Mouse (Mus musculus) olfactory bulb, adult 2 months (tissue): Measurements from ENCODE around the gene Chd2. TPM values are rescaled to one million over a fixed set of nuclear protein-coding genes. Genes with fewer than 3 reads are reported as not detected.

Source experiments
- H3K27ac ChIP-seq: fragments of 200-500 bp; 2 replicates; pipeline ENCODE4 v1.5.1; 2012; ENCODE audit warnings: low read depth, low read length; ENCODE audit not compliant: insufficient read depth
- H3K4me1 ChIP-seq: fragments of 200-500 bp; 2 replicates; pipeline ENCODE4 v1.6.1; 2012; ENCODE audit warnings: low read length; ENCODE audit not compliant: control insufficient read depth, insufficient read depth
- H3K4me3 ChIP-seq: fragments of 200-500 bp; 2 replicates; pipeline ENCODE4 v1.5.1; 2012; ENCODE audit warnings: mild to moderate bottlenecking, low read depth, low read length, moderate library complexity; ENCODE audit not compliant: insufficient read depth
- CTCF ChIP-seq: fragments of 200-500 bp; IDR thresholded peaks from 2 replicates; pipeline ENCODE4 v1.5.1; 2012; ENCODE audit warnings: low read depth, mild to moderate bottlenecking, low read length, moderate library complexity; ENCODE audit not compliant: insufficient read depth
- POLR2A ChIP-seq: fragments of 200-500 bp; IDR thresholded peaks from 2 replicates; pipeline ENCODE4 v1.6.1; 2012; ENCODE audit warnings: mild to moderate bottlenecking, low read depth, low read length, moderate library complexity; ENCODE audit not compliant: insufficient read depth
- WGBS: fragments of 180-500 bp; shearing (Covaris S2); methylation state at CpG from one replicate; pipeline ENCODE4 v1.1.7; 2018; 5-methylcytosine and 5-hydroxymethylcytosine counted together
- polyA plus RNA-seq: library from polyadenylated mRNA; stranded (reverse); fragments of >200 nt; gene quantifications from 2 replicates; pipeline ENCODE4 v1.2.4, GENCODE M21; 2012; ENCODE audit warnings: low replicate concordance; ENCODE audit not compliant: missing spikeins, insufficient read depth, insufficient read length

Gene Chd2
- polyA plus RNA-seq, 1 experiment, result 544 TPM

- TF ChIP-seq CTCF (no peak), POLR2A (no peak)
- Histone ChIP-seq H3K4me3 (no peak overlapping the region), H3K4me1 (no peaks in the 10 kb centered on the region), H3K27ac (no peak overlapping the region)
- 78% methylated on average over 7 of the region's 7 CpGs for WGBS
These were observed 158.8 kb downstream of the Chd2 start for GRCm38 (mm10) chr7:73382843-73383242.

GRCm38 (mm10) chr7:73378034-73378433, 163.6 kb downstream of the Chd2 start:
- TF ChIP-seq POLR2A, result no peak
- no peak for TF ChIP-seq CTCF
- no peak overlapping the region for H3K27ac ChIP-seq
- 70% methylated on average over 6 of the region's 6 CpGs for WGBS
- H3K4me1 ChIP-seq, result peaks cover 14% of the 10 kb centered on the region
- no peak overlapping the region for H3K4me3 ChIP-seq

DNA sequence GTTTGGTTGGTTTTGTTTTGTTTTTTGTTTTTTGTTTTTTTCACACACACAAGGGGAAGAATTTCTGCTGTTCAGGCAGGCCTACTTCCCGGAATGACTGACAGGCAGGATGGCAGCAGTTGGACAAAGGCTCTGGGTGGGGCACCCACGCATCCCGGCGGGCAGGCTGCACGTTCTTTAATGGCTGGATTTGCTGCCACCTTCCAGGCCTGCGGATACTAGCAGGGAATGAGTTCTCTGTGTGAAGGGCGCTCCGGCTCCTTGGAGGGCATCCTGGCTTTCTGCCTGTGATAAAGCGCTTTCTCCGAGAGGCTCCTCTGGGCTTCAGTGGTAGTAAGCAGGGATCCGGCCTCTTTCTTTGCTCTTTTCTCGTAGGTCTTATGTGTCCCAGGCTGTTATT, 164.3 kb downstream of the Chd2 start:
- WGBS, result 43% methylated on average over 12 of the region's 12 CpGs
- H3K4me3 ChIP-seq, result 0 out of 2 replicates have a peak overlapping the region, but pooled peaks have one; percentile 11
- H3K27ac ChIP-seq, result no peak overlapping the region
- TF ChIP-seq CTCF (no peak), POLR2A (no peak)
- peaks cover 18% of the 10 kb centered on the region for H3K4me1 ChIP-seq

Other genes starting within 250 kb of the Chd2 start
- not detected in 2 replicates for gene Rgma, start 166.3 kb downstream of the Chd2 start, polyA plus RNA-seq
- gene Fam174b, start 198.5 kb upstream of the Chd2 start, polyA plus RNA-seq, result not detected in 2 replicates